Mouse (Mus musculus) testis, adult 2 months (tissue): Measurements from ENCODE around the gene Rdh16f2.

Experiments
- CTCF ChIP-seq: fragments of 200-500 bp; IDR thresholded peaks from 2 replicates; pipeline ENCODE4 v1.5.1; 2012; ENCODE audit warnings: low read depth, mild to moderate bottlenecking, inconsistent platforms, low read length, moderate library complexity; ENCODE audit not compliant: control insufficient read depth, insufficient read depth, insufficient replicate concordance
- POLR2A ChIP-seq: fragments of 200-500 bp; IDR thresholded peaks from 2 replicates; pipeline ENCODE4 v1.6.1; 2012; ENCODE audit warnings: low read depth, mild to moderate bottlenecking, inconsistent platforms, low read length, moderate library complexity; ENCODE audit not compliant: control insufficient read depth

DNA sequence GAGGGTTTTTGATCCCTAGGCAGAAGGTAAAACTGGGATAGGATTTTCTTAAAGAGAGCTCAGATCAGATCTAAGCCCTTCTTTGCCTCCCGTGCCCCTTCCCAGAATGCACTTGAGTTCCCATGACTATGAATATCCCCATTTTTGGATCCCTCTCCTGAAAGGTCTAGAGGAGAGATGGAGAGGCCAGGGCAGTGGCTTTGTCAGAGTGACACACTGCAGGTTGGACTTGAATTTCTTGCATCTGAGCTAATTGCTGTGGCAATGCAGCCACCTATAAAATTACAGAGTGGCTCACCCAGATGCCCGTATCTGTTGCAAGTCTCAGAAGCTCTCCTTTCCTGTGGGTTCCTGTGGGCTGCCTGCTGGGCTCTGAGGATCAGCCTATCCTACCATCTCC is 31.9 kb downstream of the Rdh16f2 start, which contains the start of gene Sdr9c7:
- TF ChIP-seq CTCF: no peak
- TF ChIP-seq POLR2A: no peak
